Mouse (Mus musculus): Measurements from ENCODE around the gene Sorcs2.

Gene Sorcs2

DNA sequence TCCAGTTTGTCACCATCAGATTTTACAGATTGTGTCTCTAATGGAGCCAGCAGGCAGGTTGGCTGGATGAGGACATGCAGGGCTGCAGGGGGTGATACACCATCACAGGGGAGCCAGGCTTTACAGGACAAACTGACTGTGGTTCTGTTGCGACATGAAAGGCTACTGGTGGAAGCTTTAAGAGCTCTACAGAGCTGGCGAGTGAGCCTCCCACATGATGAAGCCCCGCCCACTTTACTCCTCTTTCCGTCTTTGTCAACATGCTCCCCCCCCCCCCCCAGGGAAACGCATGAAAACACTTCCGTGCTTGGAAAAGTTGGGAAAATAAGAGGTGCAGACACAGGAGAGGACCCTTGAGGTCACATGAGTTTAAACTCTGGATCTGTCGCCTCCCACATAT lies 219.7 kb downstream of the Sorcs2 start:
- no peak for DNase-seq (ENCODE audit: low spot score)

DNA sequence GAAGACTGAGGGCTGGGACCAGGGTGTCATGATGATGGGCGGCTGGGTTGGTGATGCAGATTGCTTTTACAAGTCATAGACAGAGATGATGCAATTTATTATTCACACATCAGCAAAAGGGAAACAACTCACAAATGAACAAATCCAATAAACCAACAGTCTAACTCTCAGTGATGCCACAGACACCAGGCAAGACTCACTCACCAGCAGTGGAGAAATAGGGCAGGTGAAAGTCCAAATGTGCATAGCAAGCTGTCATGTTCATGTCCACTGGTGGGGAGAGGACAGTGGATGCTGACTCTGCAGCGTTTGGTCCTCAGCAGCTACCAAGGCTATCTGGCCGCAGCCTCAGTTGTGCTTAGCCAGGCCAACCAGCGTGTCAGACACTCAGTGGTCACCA lies 221.1 kb downstream of the Sorcs2 start:
- no peak for DNase-seq (ENCODE audit: low spot score)

DNA sequence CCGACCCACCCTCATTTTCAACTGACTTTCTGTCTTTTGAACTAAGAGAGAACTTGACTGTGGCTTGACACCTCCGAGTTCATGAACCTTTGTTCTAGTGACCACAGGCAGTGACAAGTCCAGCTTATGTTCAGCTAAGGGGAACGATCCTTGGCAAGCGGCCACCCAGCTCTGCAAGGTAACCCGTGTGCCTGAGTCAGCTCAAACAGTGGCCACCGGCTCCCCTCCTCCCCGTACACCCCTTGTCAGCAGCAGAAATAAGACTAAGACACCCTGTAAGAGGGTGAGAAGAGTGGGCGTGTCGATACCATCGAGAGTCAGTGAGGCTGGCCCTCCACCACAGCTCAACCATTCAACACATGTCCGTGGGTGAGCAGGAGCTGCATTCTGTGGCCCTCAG lies 221.5 kb downstream of the Sorcs2 start:
- no peak for DNase-seq (ENCODE audit: low spot score)

DNA sequence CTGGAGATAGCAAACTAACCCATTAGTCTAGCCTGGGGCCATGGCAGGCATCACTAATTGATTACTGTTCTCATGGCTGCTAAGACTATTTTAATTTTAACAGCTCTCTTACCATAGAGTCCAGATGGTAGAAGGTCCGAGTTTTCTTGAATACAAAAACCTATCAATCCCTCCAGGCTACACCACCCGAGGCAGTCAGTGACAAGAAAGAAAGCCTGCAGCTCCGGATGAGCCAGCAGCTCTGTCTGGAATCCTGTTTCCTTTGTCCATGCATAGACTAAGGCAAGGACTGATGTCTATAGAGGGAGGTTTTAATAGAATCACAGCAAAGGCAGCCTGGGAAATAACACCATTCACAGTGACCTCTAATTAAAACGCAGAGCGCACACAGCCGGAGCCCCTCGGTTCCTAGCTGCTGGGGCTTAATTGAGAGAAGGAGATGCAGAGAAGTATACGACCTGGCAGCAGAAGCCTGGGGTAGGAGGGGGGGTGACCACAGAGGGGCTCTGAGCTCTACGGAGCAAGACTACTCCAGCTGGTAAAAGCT lies 223.3 kb downstream of the Sorcs2 start:
- DNase-seq (ENCODE audit: low spot score) = no peak

DNA sequence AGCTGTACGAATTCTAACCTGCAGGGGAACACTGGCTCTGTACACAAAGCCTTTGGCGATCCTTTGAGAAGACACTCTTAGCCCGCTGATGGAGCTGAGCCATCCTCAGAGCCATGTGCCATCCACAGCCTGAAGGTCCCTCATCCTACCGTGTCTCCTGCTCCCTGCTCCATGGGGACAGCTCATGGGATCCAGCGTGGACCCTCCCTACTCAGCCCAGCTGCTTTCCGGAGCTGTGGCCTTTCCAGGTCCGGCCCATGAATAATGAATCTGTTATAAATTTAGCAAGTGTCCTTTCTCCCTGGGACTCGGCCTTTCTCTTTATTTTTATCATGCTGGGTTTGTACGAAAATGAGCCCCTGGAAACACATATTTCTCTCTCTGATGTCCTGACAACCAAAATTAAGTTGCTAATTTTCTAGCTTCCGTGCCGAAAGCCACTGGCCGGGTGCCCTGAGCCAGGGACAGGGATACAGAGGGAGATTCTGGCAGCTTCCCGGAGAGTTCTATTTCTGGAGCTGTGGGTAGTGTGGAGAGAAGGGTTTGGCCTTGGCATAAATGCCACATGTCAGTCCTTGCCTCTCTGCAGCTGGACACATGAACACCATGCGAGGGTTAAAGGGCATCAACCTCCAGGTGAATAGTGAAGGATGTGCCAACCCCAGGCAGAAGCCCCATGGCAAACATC lies 228.8 kb downstream of the Sorcs2 start:
- peak; percentile 16 for DNase-seq (ENCODE audit: low spot score)

DNA sequence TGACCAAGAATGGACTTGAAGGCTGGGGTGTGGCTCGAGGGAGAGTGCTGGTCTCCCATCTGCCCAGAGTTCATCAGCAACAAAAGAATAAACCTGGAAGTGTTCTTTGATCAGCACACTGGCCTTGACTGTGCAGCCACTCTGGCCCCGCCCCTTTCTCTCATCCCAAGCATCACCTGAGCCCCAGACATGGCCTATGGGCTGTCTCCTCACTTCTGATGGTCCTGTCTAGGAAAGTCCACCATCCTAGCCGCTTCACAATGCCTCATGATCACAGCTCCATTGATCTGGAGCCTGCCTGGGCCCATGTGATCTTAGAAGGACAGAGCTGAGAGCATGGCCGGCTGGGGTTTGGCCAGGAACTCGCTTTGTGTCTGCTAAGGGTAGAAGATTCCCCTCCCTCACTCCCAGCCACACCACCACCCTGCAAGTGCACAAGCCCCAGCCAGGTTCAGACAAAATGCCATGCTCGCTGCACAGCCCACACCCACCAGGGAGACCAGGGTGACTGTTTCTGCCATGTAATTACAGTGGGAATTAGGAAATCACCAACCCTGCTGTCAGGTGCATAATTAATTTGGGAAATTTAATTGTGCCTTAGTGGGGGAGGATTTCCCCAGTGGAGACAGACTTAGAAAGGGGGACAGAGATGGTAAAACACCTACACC lies 231.5 kb downstream of the Sorcs2 start:
- no peak for DNase-seq (ENCODE audit: low spot score)

DNA sequence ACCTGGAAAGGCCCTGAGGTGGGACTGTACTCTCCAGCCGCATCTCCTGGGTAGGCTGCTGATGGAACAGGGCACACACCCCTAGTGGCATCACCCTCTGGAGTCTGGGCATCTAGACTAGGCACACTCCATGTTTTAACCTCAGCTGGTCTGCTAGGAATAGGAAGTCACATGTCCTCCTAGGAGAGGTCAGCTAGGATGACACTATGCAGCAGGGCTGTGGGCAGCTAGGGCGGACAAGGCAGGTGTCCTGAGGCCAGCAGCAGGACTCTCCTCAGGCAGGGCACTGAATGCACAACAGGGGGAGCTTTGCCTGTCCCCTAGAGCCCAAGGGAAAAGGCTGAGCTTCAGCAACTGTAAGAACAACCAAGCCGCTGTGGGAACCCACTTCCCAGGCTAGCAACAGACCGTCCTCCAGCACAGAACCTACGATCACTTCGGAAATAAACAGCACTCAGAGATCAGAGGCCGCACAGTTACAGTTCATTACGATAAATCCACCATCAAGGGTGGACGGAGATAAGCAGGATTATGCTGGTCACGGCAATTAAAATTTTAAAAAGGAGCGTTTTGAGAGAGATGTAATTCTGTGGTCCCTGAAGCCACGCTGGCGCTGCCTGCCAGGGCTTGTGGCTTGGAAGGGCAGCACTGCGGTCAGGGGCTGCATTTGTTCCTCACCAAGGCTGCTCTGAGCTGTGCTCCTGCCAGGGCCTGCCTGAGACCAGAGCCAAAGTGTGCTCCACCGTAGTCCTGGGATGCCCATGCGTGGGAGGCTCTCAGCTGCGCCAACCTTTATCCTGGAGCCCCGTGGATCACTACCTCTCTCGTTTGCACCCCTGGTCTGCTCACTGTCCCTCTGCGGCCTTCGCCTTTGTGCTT lies 232.3 kb downstream of the Sorcs2 start:
- no peak for DNase-seq (ENCODE audit: low spot score)

DNA sequence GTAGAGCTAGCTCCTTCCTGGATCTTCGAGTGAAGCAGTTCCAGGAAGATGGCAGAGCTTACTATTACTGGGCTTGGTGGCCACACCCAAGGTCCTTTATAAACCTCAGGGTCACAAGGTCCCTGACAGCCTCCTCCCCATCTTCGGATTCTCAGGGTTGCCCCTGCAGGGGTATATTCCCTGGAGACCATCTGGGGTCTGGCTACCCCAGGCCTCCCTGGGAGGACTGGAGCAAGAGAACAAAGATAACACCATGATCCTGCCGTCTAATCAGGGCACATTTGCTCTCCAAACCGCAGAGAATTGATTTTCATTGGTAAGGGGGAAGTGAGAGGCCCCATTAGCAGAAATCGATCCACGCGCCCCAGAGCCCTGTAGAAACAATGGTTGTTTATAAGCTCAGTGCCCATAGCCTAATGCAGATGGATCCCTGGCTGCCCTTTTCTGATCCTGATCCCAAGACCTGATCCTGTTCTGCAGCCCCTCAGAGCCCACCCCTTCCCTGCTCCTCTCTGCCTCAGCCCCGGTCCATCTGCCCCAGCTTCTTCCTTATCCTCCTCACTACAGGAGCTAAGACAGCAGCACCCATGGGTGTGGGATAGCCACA lies 243.0 kb downstream of the Sorcs2 start:
- DNase-seq (ENCODE audit: low spot score) = no peak

DNA sequence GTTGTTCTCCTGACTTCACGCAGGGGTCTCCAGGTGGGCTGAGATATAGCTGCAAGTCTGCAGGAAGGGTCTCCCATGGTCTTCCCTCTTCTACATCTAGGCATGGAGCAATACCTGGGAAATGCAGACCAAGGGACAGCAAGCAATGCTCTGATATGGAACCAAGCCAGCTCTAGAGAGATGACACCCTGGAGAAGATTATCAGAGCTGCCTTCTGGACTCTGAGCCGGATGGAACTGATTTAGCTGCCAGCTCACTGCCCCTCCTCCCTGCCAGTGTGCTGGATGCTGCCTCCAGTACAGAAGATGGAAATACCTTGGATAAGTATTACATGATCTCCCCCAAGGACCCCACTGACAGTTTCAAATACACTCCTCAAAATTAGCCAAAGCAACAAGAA lies 244.7 kb downstream of the Sorcs2 start:
- no peak for DNase-seq (ENCODE audit: low spot score)

DNA sequence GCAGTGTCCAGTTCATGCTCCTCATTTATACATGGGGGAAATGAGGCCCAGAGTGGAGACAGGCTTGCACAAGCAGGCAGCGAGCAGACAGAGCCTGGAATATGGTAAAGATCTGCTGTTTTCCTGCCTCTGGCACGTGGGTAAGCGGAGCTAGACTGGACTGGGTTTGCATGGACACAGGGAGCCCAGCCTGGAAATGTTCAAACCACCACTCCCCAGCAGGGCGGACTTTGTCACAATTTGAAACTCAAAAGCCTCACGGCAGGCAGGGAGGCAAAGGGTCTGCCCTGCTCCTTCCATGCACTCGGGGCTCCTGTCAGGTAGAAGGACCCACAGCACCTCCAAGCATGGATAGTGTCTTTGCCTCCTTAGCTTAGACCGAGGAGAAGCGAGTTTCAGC lies 246.9 kb downstream of the Sorcs2 start:
- DNase-seq (ENCODE audit: low spot score) = no peak

DNA sequence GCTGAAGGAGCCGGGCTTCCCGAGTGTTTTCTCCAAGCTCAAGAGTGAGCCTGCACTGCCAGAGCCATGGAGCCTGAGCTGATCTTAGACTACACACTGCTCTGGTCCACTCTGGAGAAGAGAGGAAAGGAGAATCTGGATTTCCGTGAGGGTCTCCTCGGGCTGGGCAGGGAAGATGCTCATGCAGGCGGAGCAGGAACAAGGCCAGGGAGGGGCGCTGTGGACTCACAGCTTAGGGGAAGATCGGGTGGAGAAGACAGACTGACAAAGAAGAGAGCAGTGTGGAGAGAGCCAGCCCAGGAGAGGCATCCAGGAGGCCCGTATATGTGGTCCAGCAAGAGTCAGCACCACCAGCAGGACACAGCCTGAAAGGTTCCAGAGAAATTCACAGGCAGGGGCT lies 248.8 kb downstream of the Sorcs2 start:
- DNase-seq (ENCODE audit: low spot score) = no peak

DNA sequence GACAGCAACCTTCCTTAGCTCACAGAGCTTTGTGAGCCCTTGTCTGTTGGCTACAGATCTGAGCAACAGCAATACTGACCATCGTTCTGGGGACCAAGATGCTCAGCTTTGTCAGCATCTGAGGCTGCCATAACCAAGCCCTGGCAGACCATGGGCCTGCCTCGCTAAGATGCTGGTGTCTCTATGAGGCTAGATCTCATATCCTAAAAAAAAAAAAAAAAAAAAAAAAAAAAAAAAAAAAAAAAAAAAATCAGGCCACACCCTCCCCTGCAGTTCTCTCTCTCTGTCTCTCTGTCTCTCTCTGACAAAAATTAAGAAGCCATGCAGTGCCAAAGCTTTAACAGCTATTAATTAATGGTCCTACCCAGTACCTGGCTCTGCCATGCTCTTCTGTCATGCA lies 251.3 kb downstream of the Sorcs2 start:
- no peak for DNase-seq (ENCODE audit: low spot score)

DNA sequence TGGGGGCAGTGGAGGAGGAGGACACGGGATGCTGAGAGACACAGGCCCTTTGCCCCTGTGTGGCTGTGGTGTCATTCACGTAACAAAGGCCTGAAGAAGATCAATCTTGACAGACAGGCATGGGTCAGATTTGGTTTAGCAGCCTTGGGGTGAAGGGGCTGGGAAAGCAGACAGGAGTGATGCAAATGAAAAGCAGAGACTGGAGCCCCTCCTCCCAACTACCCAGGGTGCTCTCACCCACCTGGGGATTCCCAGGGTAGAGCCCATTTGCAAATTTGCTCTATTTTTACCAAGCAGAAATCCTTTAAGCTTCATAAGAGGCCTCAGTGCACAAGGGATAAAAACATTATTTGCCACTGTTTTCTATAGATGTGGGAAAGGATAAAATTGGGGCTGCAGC lies 253.4 kb downstream of the Sorcs2 start:
- no peak for DNase-seq (ENCODE audit: low spot score)

DNA sequence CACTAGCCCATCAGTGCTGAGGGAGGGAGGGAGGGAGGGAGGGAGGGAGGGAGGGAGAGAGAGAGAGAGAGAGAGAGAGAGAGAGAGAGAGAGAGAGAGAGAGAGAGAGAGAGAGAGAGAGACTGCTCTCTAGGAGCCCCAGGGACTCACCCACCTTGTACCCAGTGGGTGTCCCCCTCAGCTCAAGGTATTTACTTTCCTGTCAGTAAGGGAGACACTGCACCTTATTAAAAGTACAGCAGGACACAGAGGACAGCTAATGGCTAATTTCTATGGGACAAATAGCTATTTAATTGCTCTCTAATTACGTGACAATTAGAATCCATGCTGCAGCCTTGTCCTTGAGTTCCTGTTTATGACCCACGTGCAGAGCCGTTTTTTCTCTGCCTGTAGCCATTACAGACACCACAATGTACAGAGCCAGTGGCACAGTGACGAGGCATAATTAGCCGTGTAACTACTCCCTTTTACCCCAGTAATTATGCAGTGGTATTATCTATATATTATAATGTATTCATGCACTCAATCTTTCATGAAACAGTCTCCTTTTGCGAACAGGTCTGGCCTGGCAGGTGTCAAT lies 256.2 kb downstream of the Sorcs2 start:
- DNase-seq (ENCODE audit: low spot score) = no peak

DNA sequence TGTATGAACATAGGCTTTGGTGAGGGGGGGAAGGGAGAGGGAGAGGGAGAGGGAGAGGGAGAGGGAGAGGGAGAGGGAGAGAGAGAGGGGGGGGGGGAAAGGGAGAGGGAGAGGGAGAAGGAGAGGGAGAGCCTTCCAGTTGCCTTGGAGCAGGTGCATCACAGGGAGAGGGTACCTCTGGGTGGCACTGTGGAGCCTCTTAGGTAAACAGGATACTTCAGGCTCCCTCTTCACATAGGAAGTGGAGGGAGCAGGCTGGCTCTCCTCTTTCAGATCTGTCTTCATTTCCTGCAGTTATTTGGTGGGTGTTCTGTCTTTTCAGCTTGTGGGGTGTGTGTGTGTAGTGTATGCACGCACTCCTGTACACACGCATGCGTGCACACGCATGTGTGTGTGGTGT lies 256.8 kb downstream of the Sorcs2 start:
- DNase-seq (ENCODE audit: low spot score) = no peak

DNA sequence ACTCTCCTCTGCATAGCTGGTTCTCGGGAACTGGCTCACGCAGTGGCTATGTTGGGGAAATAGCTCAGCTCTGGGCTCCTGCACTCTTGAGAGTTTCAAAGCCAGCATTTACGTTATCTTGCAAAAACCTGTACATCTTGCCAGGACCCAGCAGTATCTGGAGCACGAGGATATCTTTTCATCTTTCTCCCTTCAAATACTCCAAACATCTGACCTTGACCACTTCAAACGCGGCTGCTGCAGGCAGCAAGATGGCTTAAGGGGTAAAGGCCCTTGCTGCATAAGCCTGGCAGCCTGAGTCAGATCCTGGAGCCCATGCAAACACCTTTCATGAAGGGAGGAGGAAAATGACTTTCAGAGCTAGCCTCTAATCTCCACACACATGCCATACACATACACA lies 258.2 kb downstream of the Sorcs2 start:
- DNase-seq (ENCODE audit: low spot score) = no peak

DNA sequence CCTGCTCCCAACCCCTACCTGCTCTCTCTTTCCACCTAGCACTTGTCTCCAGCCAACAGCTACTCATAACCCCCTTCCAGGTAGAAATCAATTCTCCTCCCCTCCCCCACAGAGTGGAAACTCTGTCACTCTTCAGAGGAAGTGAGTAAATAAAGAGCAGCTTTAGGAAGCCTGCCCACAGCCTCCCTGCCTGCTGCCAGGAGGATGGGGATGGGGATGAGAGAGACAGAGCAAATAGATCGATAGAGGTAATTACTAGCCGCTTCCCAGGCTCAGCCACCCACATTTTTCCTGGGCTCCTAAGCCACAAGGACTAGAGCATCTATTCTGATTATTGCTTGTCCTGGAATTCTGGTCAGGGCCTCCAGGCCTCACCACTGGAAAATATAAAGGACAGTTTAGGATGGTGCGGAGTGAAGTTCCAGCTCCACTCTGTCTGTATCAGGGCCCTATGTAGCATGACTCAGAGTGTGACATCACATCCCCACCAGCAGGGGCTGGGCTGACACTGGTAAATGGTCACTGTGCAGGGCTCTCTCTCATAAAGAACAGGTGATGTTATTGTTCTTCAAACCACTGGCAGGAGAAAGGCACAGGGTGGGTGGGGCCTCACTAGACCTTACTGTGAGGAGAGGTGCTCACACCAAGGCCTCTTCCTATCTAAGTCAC lies 261.9 kb downstream of the Sorcs2 start:
- no peak for DNase-seq (ENCODE audit: low spot score)

DNA sequence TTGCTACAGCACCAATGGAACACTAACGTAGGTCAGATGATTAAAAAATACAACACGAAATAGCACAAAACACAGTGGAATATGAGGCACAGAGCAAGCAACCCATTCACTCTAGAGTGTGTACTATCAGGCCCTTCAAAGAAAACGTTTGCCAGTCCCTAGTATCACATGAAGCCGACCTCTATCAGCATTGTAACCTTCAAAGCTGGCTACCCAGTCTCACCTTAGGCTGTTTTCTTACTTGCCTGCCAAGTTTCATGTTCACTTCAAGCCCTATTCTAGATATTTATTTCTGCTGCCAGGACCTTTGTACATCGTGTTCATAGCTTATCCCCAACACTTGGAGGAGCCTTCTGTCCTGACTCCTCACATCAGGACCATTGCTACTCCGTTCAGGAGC lies 263.6 kb downstream of the Sorcs2 start:
- DNase-seq (ENCODE audit: low spot score) = no peak

DNA sequence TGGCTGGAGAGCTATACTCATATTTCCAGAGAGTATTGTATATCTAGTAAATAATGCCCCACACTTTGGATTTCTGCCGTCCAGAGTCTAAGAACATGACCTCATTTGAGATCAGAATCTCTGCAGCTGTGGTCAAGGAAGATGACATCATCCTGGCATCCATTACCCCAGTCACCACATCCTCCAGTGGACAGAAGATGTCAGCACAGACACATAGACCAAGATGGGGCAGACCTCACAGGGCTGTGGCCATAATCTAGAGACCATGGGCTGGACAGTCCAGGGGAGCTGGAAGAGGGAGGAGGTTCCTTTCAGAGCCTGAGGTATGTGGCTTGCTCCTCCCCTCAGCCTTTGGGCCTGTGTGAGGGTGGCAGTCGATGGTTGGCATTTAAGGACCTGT lies 264.0 kb downstream of the Sorcs2 start:
- DNase-seq (ENCODE audit: low spot score) = peak; percentile 18

DNA sequence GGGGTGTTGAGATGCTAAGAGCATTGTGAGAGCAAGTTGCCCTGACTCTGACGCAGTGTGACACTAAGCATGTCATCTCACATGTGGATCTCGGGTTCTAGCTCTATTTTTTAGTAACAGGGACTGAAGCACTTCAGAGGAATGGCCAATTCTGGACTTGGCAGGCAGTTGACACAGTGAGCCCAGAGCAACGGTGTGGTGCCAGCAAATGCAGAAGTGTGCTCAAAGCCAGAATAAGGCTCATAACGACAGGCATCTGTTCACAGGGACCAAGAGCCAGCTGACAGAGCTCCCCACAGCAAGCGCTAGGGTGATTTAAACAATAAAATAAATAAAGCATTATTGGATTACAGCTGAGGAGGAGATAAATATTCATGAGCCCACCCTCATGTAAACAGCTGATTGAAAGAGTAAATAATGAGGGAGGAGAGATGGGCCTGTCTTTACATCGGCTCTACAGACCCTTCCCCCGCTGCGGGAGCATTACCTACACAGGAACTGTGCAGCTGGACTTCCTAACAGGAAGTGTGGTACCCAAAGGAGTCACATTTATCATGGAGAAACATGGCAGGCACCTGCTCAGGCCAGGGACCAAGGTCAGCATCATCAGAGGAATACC lies 267.4 kb downstream of the Sorcs2 start:
- DNase-seq (ENCODE audit: low spot score) = peak; percentile 42

DNA sequence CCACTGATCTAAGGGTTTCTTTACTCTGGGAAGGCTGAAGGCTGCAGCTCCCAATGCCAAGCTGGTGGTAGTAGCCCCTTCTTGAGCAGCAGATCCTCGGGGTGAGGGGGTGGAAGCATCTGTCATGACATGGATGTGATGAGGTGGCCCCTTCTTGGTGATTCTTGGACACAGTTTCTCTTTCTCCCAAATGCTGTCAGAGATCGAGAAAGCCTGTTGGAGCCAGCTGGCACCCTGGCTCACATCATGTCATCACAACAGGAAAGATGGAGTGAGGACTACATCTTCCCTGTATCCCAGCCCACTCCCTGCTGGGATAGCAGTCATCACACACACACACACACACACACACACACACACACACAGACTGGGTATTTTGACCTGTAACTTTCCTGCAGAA lies 268.3 kb downstream of the Sorcs2 start:
- no peak for DNase-seq (ENCODE audit: low spot score)

All from adipocyte (in vitro differentiated cells).